Mouse (Mus musculus) adrenal gland, adult 8-10 months (tissue): ENCODE data around the gene Coro1c. TPM values are rescaled to one million over a fixed set of nuclear protein-coding genes. Genes with fewer than 3 reads are reported as not detected.

Experiments used
- DNase-seq: peaks from one replicate; pipeline ENCODE4 v3.0.0; 2022
- total RNA-seq, 4 experiments: library from RNA; stranded (reverse); gene quantifications; 2 replicates each; pipeline ENCODE4 v1.2.4; 2022

Gene Coro1c
- total RNA-seq: 10 to 100 TPM; 47.0 to 99.8 (median 77.0) TPM

- DNase-seq: peak; percentile 98
Observed at GRCm38 (mm10) chr5:113908592-113909441, at the start of gene Coro1c. Gene Coro1c, minus strand, starts transcription at chr5:113908758.

- DNase-seq: peak; percentile 69
Observed at GRCm38 (mm10) chr5:113956510-113956909, 48.0 kb upstream of the Coro1c start.

- DNase-seq: no peak
Observed at GRCm38 (mm10) chr5:113955691-113956090, 47.1 kb upstream of the Coro1c start.

- DNase-seq: no peak
Observed at GRCm38 (mm10) chr5:113955281-113955680, 46.7 kb upstream of the Coro1c start.

- DNase-seq: peak; percentile 81
Observed at GRCm38 (mm10) chr5:113954421-113954820, 45.9 kb upstream of the Coro1c start.

- DNase-seq: no peak
Observed at GRCm38 (mm10) chr5:113952519-113952918, 44.0 kb upstream of the Coro1c start.

GRCm38 (mm10) chr5:113951693-113952071, 43.1 kb upstream of the Coro1c start:
- no peak for DNase-seq

- DNase-seq: no peak
Observed at GRCm38 (mm10) chr5:113950786-113951692, 42.5 kb upstream of the Coro1c start.

GRCm38 (mm10) chr5:113950133-113950532, 41.6 kb upstream of the Coro1c start:
- DNase-seq: no peak

- DNase-seq: no peak
Observed at GRCm38 (mm10) chr5:113947280-113947679, 38.7 kb upstream of the Coro1c start.

- no peak for DNase-seq
Observed at GRCm38 (mm10) chr5:113945126-113945525, 36.6 kb upstream of the Coro1c start.

- no peak for DNase-seq
Observed at GRCm38 (mm10) chr5:113943328-113943727, 34.8 kb upstream of the Coro1c start.

GRCm38 (mm10) chr5:113942580-113942979, 34.0 kb upstream of the Coro1c start:
- no peak for DNase-seq

GRCm38 (mm10) chr5:113939263-113939900, 30.8 kb upstream of the Coro1c start:
- DNase-seq: no peak

GRCm38 (mm10) chr5:113937650-113938049, 29.1 kb upstream of the Coro1c start:
- DNase-seq: no peak

GRCm38 (mm10) chr5:113933889-113934288, 25.3 kb upstream of the Coro1c start:
- DNase-seq: no peak

GRCm38 (mm10) chr5:113933480-113933879, 24.9 kb upstream of the Coro1c start:
- no peak for DNase-seq

GRCm38 (mm10) chr5:113932310-113932709, 23.8 kb upstream of the Coro1c start:
- DNase-seq: no peak

- peak; percentile 56 for DNase-seq
Observed at GRCm38 (mm10) chr5:113930648-113931609, 22.4 kb upstream of the Coro1c start.

- DNase-seq: no peak
Observed at GRCm38 (mm10) chr5:113929950-113930647, 21.5 kb upstream of the Coro1c start.

- DNase-seq: no peak
Observed at GRCm38 (mm10) chr5:113929526-113929925, 21.0 kb upstream of the Coro1c start.
